Mouse (Mus musculus) neural tube, embryonic 13.5 days (tissue): ENCODE measurements around the gene Oas1f. TPM values are rescaled to one million over a fixed set of nuclear protein-coding genes. Genes with fewer than 3 reads are reported as not detected.
"Not testable (repeated sequence)": the region's sequence is repeated elsewhere in the genome, so short reads cannot be mapped to it uniquely, and the experiment has no call there.

Experiments used
- ATAC-seq: fragments of 200-750 bp; cut with Nextera tagmentation; 2 replicates; pipeline ENCODE4 v1.8.0; 2017; ENCODE audit warnings: low read depth, mild to moderate bottlenecking, moderate TSS enrichment, moderate library complexity
- H3K27ac ChIP-seq: fragments of 300-500 bp; sonication (generic); replicated peaks from 2 replicates; pipeline ENCODE4 v1.5.1; 2015; ENCODE audit warnings: moderate library complexity, mild to moderate bottlenecking, inconsistent platforms
- H3K27me3 ChIP-seq: fragments of 300-500 bp; sonication (generic); 2 replicates; pipeline ENCODE4 v1.6.1; 2015; ENCODE audit warnings: mild to moderate bottlenecking, inconsistent platforms
- H3K36me3 ChIP-seq: fragments of 300-500 bp; sonication (generic); 2 replicates; pipeline ENCODE4 v1.6.1; 2015; ENCODE audit warnings: mild to moderate bottlenecking, inconsistent platforms
- H3K4me1 ChIP-seq: fragments of 300-500 bp; sonication (generic); replicated peaks from 2 replicates; pipeline ENCODE4 v1.6.1; 2015; ENCODE audit warnings: inconsistent platforms
- H3K4me2 ChIP-seq: fragments of 300-500 bp; sonication (generic); 2 replicates; pipeline ENCODE4 v1.6.1; 2015; ENCODE audit warnings: inconsistent platforms, mild to moderate bottlenecking, moderate library complexity
- H3K4me3 ChIP-seq: fragments of 300-500 bp; sonication (generic); 2 replicates; pipeline ENCODE4 v1.5.1; 2015; ENCODE audit warnings: mild to moderate bottlenecking, inconsistent platforms
- H3K9ac ChIP-seq: fragments of 300-500 bp; sonication (generic); 2 replicates; pipeline ENCODE4 v1.6.1; 2015; ENCODE audit warnings: moderate library complexity, mild to moderate bottlenecking, inconsistent platforms
- H3K9me3 ChIP-seq: fragments of 300-500 bp; sonication (generic); 2 replicates; pipeline ENCODE4 v1.6.1; 2016; ENCODE audit warnings: inconsistent platforms
- WGBS: fragments of 180-500 bp; shearing (Covaris S2); methylation state at CpG from one replicate; pipeline ENCODE4 v1.1.7; 2015; 5-methylcytosine and 5-hydroxymethylcytosine counted together
- polyA plus RNA-seq: library from polyadenylated mRNA; unstranded; fragments of >200 nt; fragmentation: Nextera tagmentation; extraction: Ambion mirVana; gene quantifications from 2 replicates; pipeline ENCODE4 v1.2.1, GENCODE M21; 2015

Oas1f gene
- polyA plus RNA-seq, 1 experiment from 2014 or later, result not detected

DNA sequence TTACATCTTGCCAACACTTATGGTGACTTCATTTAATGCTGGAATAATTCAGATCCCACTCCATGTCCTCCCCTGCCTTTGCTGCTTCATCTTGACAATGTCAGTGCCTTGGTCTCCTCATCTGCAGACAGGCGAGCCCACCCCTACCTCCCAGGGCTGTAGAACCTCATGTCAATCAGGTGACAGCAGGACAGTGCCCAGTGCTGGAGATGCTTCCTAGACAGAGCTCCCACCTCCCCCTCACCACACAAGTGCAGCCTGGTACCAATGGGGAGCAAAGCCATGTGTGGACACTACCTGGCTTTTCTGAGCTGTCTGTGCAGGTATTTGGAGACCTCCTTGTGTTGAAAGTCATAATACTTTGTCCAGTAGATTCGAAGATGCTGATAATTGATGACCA, 31.6 kb downstream of the Oas1f start:
- H3K4me3 ChIP-seq, H3K36me3 ChIP-seq, ATAC-seq, H3K27me3 ChIP-seq, H3K9me3 ChIP-seq, H3K9ac ChIP-seq, H3K4me2 ChIP-seq, H3K4me1 ChIP-seq, H3K27ac ChIP-seq: not testable (repeated sequence)
- 58% methylated on average over 2 of the region's 2 CpGs for WGBS

DNA sequence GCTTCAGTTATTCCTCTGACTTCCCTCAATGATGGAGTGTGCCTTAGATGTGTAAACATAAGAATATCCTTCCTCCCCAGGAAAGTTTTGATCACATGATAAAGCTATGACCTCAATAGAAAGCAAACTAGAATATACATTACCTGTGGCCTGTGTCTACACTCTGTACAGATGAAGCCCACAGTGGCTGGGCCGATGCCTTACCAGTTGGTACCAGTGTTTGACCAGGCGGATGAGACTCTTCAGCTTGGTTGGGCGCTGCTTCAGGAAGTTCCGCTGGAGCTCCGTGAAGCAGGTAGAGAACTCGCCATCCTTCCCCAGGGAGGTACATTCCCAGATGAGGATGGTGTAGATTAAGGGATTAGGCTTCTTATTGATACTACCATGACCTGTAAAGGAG, 34.5 kb downstream of the Oas1f start:
- not testable (repeated sequence) for H3K4me3 ChIP-seq, H3K27me3 ChIP-seq, H3K9me3 ChIP-seq, H3K4me1 ChIP-seq, H3K9ac ChIP-seq, H3K27ac ChIP-seq, H3K4me2 ChIP-seq, ATAC-seq, H3K36me3 ChIP-seq
- WGBS, result 91% methylated on average over 6 of the region's 6 CpGs

DNA sequence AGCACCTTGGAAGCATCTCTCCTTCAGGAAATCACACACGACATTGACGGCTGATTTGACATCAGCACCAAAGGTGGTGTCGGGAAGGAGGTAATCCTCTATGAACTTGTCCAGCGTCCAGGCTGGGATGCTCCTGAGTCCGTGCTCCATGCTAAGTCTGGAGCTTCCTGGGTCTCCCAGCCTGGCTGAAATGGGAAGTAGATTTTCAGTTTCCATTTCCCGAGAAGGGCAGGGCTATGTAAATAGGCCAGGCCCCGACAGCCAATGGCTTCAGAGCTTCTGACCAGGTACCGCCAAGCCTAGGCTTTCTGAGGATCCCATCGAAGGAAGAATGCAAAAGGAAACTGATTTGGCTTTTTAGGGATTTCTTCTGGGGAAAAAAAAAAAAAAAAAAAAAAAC, 40.2 kb downstream of the Oas1f start, which contains the start of gene Oas1g:
Gene Oas1g, minus strand, starts transcription at position 201 of the 400 bp plus-strand sequence.
- not testable (repeated sequence) for H3K4me3 ChIP-seq, H3K27me3 ChIP-seq, H3K9ac ChIP-seq, H3K36me3 ChIP-seq, ATAC-seq, H3K4me1 ChIP-seq, H3K27ac ChIP-seq, H3K4me2 ChIP-seq, H3K9me3 ChIP-seq
- 25% methylated on average over 6 of the region's 9 CpGs for WGBS

DNA sequence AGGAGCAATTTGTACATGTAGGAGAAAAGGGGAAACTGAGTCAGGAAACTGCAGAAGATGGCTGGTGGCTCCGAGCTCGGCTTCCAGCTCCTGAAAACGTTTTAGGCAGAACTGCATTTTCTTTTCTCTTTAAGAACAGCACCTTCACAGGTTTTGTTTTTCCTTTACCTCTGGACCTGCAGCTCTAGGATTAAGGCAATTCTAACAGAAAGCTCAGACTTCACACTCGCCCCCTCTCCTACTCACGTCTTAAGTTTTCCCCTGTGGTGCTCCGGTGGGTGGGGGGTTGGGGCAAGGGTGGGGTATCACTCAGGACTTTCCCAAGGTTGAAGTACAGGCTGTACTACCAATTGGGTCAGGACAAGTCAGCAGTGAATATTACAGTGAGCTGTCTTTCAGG, 40.7 kb downstream of the Oas1f start:
- Histone ChIP-seq H3K4me3 (no peak overlapping the region), H3K27ac (no peak overlapping the region), H3K9me3 (no peaks in the 10 kb centered on the region), H3K27me3 (no peaks in the 10 kb centered on the region), H3K36me3 (no peaks in the 10 kb centered on the region), H3K9ac (no peak overlapping the region), H3K4me2 (no peak overlapping the region), H3K4me1 (no peaks in the 10 kb centered on the region)
- WGBS, result 61% methylated on average over 6 of the region's 6 CpGs
- no peak for ATAC-seq

DNA sequence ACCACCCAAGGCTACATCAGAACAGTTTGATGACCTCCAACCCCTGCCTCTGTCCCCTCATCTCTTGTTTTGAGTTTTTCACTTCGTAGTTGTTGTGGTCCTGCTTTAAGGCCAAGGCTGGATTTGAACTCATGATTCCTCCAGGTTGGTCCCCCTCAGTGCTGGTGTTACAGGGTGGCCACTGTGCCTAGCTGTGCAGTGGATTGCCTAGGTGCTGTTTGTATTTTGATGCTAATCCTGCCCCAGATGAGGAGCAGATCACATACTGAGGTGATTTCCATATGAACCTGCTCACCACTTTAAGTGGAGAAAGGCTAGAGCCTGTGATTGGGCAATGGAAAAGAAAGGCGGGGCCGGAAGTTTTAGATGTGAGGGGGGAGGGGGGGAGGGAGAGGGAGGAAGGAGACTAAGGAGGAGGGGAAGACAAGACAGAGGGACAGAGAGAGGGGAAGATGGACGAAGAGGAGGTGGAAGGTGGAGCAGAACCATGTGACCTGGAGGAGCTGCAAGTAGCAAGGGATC, 41.2 kb downstream of the Oas1f start:
- H3K27me3 ChIP-seq, H3K4me3 ChIP-seq, H3K9ac ChIP-seq, ATAC-seq, H3K4me1 ChIP-seq, H3K9me3 ChIP-seq, H3K36me3 ChIP-seq, H3K27ac ChIP-seq, H3K4me2 ChIP-seq: not testable (repeated sequence)
- 33% methylated on average over 4 of the region's 4 CpGs for WGBS

DNA sequence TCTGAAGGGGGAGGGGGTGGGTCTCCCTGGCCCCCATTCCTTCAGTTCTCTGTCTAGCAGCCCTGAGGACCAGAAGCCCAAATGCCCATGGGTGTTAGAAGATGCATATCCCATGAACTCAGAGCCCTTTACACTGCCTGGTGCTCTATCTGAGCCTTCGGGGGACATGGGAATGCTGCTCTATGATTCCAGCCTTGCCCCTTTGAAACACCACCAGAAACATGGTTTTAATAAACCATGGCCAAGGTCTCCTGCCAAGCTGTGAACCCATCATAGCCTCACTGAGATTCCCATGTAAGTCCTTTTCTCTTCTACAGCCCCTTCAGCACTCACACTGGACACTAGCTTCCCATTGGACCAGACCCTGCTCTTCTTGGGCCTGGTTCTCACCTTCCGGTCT, 42.9 kb downstream of the Oas1f start:
- no peaks in the 10 kb centered on the region for H3K4me1 ChIP-seq
- no peak for ATAC-seq
- no peak overlapping the region for H3K27ac ChIP-seq
- H3K27me3 ChIP-seq, result no peaks in the 10 kb centered on the region
- no peaks in the 10 kb centered on the region for H3K36me3 ChIP-seq
- no peak overlapping the region for H3K4me2 ChIP-seq
- H3K4me3 ChIP-seq, result no peak overlapping the region
- WGBS, result 92% methylated on average over 2 of the region's 2 CpGs
- H3K9me3 ChIP-seq, result no peaks in the 10 kb centered on the region
- no peak overlapping the region for H3K9ac ChIP-seq

DNA sequence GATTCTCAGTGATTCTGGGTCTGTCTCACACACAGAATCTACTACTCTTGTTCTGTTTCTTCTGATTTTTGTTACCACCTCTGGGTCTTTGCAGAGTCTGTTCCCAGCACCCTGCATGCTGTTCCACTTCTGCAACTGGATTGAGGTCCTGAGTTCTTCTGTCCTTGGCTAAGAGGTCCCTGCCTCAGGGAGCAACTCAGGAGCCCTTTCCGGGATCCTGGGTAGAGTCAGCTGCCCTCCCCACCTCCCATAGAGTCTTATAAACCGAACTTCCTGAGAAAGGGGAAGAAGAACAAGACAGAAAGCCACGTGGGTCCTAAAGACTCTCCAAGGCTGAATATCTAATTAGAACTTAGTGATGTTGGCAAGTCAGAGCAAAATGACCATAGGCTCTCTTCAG, 43.8 kb downstream of the Oas1f start:
- no peak overlapping the region for H3K9ac ChIP-seq
- no peak overlapping the region for H3K4me3 ChIP-seq
- no peaks in the 10 kb centered on the region for H3K36me3 ChIP-seq
- no peak overlapping the region for H3K4me2 ChIP-seq
- ATAC-seq, result no peak
- H3K27ac ChIP-seq, result no peak overlapping the region
- H3K4me1 ChIP-seq, result no peaks in the 10 kb centered on the region
- H3K27me3 ChIP-seq, result no peaks in the 10 kb centered on the region
- no peaks in the 10 kb centered on the region for H3K9me3 ChIP-seq
- 58% methylated on average over 3 of the region's 3 CpGs for WGBS

DNA sequence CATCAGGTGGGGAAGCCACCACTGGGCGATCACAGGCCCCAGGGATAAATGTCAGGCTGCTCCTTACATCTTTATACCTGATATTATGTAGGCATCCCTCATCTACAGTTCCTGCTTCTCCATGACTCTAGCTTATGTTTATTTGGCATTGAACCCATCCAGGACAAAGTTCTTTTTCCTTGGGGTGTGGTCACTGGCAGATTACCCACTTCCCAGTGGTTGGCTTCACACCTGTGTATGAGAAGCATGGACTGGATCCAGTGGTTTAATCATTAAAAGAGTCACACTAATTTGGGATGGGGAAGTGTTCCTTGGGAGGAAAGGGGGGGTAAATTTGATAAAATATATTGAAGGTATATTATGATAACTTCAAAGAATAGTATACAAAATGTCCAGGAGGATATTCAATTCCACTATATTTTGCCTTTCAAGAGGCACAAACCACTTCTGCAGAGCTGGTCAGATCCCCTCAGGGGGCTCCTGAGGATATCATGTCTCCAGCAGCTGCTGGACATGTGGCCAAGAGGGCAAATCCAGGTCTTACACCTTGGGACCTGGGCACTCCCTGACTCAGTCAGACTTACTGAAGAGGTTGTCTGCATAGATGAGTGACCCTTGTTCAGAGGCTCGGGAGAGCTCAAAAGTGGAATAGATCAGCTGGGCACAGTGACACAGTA, 44.5 kb downstream of the Oas1f start:
- not testable (repeated sequence) for H3K4me1 ChIP-seq, H3K27ac ChIP-seq, H3K4me3 ChIP-seq, H3K9ac ChIP-seq, ATAC-seq, H3K36me3 ChIP-seq, H3K27me3 ChIP-seq, H3K4me2 ChIP-seq, H3K9me3 ChIP-seq
- 87% methylated on average over 2 of the region's 2 CpGs for WGBS

DNA sequence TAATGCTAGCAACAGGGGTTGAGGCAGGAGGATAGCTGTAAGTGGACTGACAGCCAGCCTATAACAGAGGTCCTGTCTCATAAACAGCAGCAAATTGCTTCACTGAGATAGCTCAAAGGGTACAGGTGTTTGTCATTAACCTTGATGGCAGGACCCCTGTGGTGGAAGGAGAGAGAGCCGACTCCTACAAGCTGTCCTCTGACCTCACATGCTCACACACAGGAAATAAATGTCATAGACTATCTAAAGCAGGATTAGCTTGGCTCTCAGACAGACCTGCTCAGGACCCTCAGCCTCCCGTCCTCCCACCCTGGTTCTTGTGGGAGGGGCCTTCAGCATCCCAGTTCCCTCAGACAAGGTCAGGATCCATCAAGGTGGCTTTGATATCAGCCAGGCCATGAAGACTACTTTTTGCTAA, 45.1 kb downstream of the Oas1f start:
- Histone ChIP-seq H3K27me3 (no peaks in the 10 kb centered on the region), H3K9ac (no peak overlapping the region), H3K27ac (no peak overlapping the region), H3K4me3 (no peak overlapping the region), H3K4me2 (no peak overlapping the region), H3K36me3 (no peaks in the 10 kb centered on the region), H3K9me3 (no peaks in the 10 kb centered on the region), H3K4me1 (no peaks in the 10 kb centered on the region)
- no peak for ATAC-seq
- WGBS, result 71% methylated on average over 2 of the region's 2 CpGs

DNA sequence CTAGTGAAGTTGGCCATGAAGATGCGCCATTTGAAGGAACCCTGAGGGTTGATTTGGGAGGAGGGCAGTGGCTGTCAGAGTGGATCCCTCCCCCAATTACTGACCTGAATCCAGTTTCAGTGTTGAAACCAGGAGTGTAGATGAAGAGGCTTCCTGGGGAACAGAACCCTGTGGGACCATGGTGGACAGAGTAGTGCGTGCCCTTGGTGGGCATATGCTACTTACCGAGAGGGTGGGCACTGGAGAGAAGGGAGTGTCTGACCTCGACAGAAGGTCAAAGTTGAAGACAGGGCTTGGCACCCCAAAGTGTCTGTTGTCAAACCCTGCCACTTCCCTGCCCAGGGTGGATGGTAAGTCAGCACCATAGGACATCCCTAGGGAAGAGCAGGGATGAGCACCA, 46.7 kb downstream of the Oas1f start:
- 90% methylated on average over 4 of the region's 4 CpGs for WGBS

DNA sequence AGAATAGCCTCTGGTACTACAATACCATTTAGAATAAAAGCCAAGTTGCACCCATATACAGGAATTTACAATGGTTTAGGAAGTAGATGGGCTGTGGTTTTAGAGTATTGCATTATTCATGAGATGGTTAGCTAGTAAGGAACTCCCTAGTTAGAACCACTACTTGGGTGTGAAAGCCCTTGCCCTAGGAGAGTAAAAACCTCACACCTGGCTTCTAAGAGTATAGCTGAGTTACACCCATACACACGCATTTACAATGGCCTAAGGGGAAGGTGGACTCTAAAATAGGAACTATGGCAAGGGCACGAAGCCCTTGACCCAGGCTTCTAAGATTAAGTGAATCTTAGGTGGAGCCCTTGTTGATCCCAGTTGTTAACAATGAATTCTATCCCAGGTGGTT, 47.5 kb downstream of the Oas1f start:
- 81% methylated on average over 2 of the region's 2 CpGs for WGBS
- H3K4me2 ChIP-seq, H3K27me3 ChIP-seq, H3K4me1 ChIP-seq, ATAC-seq, H3K36me3 ChIP-seq, H3K9ac ChIP-seq, H3K9me3 ChIP-seq, H3K4me3 ChIP-seq, H3K27ac ChIP-seq: not testable (repeated sequence)

More for the DNA sequence above, 46.7 kb downstream of the Oas1f start:
- H3K4me2 ChIP-seq, H3K4me3 ChIP-seq, ATAC-seq, H3K36me3 ChIP-seq, H3K9ac ChIP-seq, H3K4me1 ChIP-seq, H3K27ac ChIP-seq, H3K27me3 ChIP-seq, H3K9me3 ChIP-seq: not testable (repeated sequence)

DNA sequence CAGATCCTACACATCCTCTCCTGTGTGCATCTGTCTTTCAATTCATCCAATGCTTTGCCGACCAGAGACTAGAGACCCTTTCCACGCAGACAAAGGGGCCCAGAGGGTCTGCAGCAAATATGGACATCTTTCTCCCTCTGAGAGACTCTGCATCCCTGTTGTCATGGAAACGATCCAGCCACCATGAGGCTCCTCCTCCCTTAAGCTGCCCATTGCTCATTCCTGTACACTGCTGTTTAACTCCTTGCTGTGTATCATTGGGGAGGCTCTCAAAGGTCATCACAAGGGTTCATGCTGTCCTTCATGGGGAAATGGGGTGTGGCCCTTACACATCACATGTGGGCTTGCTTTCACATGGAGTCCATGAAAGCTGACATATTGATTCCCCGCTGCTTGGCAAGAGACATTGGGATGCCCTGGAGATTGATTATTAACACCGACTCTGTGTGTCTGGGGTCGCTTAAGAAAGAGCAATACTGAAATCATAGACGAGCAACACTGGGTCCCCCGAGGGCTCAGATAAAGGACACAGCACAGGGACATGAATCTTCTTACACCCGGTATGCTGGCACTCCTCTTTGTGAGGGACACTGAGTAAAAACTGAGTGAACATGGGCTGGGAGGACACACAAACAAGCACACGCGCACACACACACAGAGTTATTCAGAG, 48.2 kb downstream of the Oas1f start:
- H3K4me2 ChIP-seq, result no peak overlapping the region
- ATAC-seq, result no peak
- 79% methylated on average over 11 of the region's 11 CpGs for WGBS
- 0 out of 2 replicates have a peak, but pooled peaks cover 4% of the 10 kb centered on the region for H3K9me3 ChIP-seq
- no peak overlapping the region for H3K9ac ChIP-seq
- no peaks in the 10 kb centered on the region for H3K4me1 ChIP-seq
- H3K36me3 ChIP-seq, result no peaks in the 10 kb centered on the region
- no peaks in the 10 kb centered on the region for H3K27me3 ChIP-seq
- H3K4me3 ChIP-seq, result no peak overlapping the region
- no peak overlapping the region for H3K27ac ChIP-seq

DNA sequence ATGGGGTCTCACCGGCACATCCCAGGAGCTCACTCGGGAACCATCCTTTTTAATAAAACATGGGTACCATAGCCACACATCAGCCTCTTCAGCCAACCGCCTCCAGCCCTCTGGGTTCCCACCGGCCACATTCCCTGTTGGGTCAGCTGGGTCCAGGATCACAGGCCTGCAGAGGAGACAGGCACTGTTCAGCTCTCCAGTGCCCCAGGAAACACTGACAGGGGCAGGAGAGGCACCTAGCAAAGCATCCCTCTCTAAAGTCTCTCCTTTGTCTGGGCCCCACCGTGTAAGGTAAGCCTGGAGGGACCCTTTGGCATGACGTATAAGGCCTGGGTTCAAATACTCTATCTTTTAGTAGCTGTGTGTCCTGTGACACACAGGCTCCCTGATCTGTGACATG, 51.1 kb downstream of the Oas1f start:
- Histone ChIP-seq H3K27ac (no peak overlapping the region), H3K27me3 (no peaks in the 10 kb centered on the region), H3K9ac (no peak overlapping the region), H3K4me1 (no peaks in the 10 kb centered on the region), H3K36me3 (no peaks in the 10 kb centered on the region), H3K9me3 (0 out of 2 replicates have a peak, but pooled peaks cover 4% of the 10 kb centered on the region), H3K4me2 (no peak overlapping the region), H3K4me3 (no peak overlapping the region)
- ATAC-seq, result no peak
- 85% methylated on average over 6 of the region's 6 CpGs for WGBS
